Mouse (Mus musculus) liver, adult 2 months (tissue): ENCODE measurements around the gene Tdo2. TPM values are rescaled to one million over a fixed set of nuclear protein-coding genes. Genes with fewer than 3 reads are reported as not detected.

ENCODE experiments used
- DNase-seq: peaks from one replicate; pipeline ENCODE4 v3.0.0-alpha.2; 2011; ENCODE audit warnings: low read depth, low spot score; ENCODE audit errors: extremely low read depth
- H3K27ac ChIP-seq: fragments of 200-500 bp; replicated peaks from 2 replicates; pipeline ENCODE4 v1.5.1; 2012; ENCODE audit warnings: low read depth, mild to moderate bottlenecking, control low read depth, inconsistent platforms, low read length; ENCODE audit not compliant: insufficient read depth
- H3K27me3 ChIP-seq: fragments of 200-500 bp; 2 replicates; pipeline ENCODE4 v1.6.1; 2012; ENCODE audit warnings: mild to moderate bottlenecking, moderate library complexity, low read length, inconsistent platforms; ENCODE audit not compliant: control insufficient read depth, insufficient read depth
- H3K36me3 ChIP-seq: fragments of 200-500 bp; 2 replicates; pipeline ENCODE4 v1.6.1; 2012; ENCODE audit warnings: low read length, inconsistent platforms; ENCODE audit not compliant: control insufficient read depth, insufficient read depth
- H3K4me1 ChIP-seq: fragments of 200-500 bp; 2 replicates; pipeline ENCODE4 v1.6.1; 2011; ENCODE audit warnings: low read length; ENCODE audit not compliant: control insufficient read depth, insufficient read depth
- H3K4me3 ChIP-seq: fragments of 200-500 bp; 2 replicates; pipeline ENCODE4 v1.5.1; 2011; ENCODE audit warnings: low read depth, mild to moderate bottlenecking, control low read depth, low read length, moderate library complexity; ENCODE audit not compliant: insufficient read depth
- H3K79me2 ChIP-seq: fragments of 200-500 bp; 2 replicates; pipeline ENCODE4 v1.6.1; 2012; ENCODE audit warnings: inconsistent platforms, mild to moderate bottlenecking, low read length, moderate library complexity; ENCODE audit not compliant: control insufficient read depth, insufficient read depth
- H3K9ac ChIP-seq: fragments of 200-500 bp; 2 replicates; pipeline ENCODE4 v1.6.1; 2012; ENCODE audit warnings: low read depth, mild to moderate bottlenecking, control low read depth, inconsistent platforms, low read length
- CTCF ChIP-seq: fragments of 200-500 bp; IDR thresholded peaks from 2 replicates; pipeline ENCODE4 v1.5.1; 2011; ENCODE audit warnings: low read depth, low read length, control low read depth
- POLR2A ChIP-seq: fragments of 200-500 bp; IDR thresholded peaks from 2 replicates; pipeline ENCODE4 v1.6.1; 2011; ENCODE audit warnings: low read length, control low read depth; ENCODE audit not compliant: insufficient read depth; ENCODE audit errors: extremely low read depth
- WGBS: fragments of 180-500 bp; shearing (Covaris S2); methylation state at CpG from one replicate; pipeline ENCODE4 v1.1.7; 2018; 5-methylcytosine and 5-hydroxymethylcytosine counted together
- polyA plus RNA-seq: library from polyadenylated mRNA; depleted of rRNA; stranded (reverse); fragments of >200 nt; gene quantifications from 2 replicates; pipeline ENCODE4 v1.2.3, GENCODE M21; 2012
- total RNA-seq: library from RNA; depleted of rRNA; stranded (reverse); fragments of >200 nt; gene quantifications from 2 replicates; pipeline ENCODE4 v1.2.3, GENCODE M21; 2014

The Tdo2 gene
- total and polyA plus RNA-seq, 2 experiments: 931 to 2,393 TPM

DNA sequence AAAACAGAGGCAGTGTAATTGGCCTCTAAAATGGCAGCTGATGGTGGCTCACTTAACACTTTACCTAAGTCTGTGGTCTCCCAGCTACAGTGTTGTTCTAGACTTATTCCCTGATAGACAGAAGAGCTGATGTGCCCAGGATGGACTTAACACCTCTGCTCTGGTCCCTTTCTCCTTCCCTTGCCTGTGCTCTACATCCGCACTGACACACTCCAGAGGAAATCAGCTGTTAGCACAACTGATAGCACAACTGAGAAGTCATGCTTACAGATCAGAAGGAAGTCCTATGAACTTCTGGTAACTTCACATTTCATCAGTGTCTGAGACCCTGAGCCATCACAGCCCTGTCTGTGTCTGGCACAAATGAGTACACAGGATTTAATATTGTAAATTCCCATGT is 46.9 kb downstream of the Tdo2 start:
- no peaks in the 10 kb centered on the region; the same call in 1 of the 2 replicates for H3K79me2 ChIP-seq
- H3K27me3 ChIP-seq: no peaks in the 10 kb centered on the region
- no peak overlapping the region for H3K27ac ChIP-seq
- WGBS: 88% methylated on average over 1 of the region's 1 CpGs
- TF ChIP-seq POLR2A (no peak), CTCF (no peak)
- no peak overlapping the region for H3K9ac ChIP-seq
- peaks cover 5% of the 10 kb centered on the region for H3K4me1 ChIP-seq
- H3K36me3 ChIP-seq: no peaks in the 10 kb centered on the region
- no peak for DNase-seq
- no peak overlapping the region for H3K4me3 ChIP-seq

DNA sequence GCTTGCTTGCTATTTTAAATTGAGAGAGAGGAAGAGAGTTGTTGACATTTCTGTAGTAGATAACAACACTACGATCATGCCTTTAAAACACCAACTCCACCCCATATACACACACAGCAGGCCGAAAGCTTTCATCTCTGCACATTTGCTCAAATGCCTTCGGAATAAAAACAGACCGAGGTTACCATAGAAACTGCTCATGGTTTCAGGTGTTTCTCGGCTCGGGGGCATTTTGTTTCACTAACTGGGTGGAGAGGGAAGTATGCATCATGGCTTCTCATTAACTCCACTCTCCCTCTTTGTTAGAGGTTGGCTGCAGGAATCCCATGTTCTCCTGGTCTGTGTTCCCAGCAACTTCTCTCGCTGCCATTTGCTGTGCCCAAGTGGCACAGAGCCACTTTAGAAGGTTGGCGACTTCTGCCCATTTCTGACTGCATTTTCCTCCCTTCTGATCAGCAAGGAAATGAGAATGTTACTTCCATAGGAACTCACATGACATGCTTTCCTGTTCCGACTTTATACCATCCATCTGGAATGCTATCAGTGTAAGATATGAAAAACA is 49.2 kb downstream of the Tdo2 start:
- Histone ChIP-seq H3K4me1 (no peaks in the 10 kb centered on the region), H3K27ac (no peak overlapping the region), H3K27me3 (no peaks in the 10 kb centered on the region), H3K79me2 (no peaks in the 10 kb centered on the region), H3K4me3 (no peak overlapping the region), H3K9ac (no peak overlapping the region), H3K36me3 (no peaks in the 10 kb centered on the region)
- TF ChIP-seq CTCF (no peak), POLR2A (no peak)
- 52% methylated on average over 9 of the region's 9 CpGs for whole genome bisulfite sequencing
- no peak for DNase-seq

DNA sequence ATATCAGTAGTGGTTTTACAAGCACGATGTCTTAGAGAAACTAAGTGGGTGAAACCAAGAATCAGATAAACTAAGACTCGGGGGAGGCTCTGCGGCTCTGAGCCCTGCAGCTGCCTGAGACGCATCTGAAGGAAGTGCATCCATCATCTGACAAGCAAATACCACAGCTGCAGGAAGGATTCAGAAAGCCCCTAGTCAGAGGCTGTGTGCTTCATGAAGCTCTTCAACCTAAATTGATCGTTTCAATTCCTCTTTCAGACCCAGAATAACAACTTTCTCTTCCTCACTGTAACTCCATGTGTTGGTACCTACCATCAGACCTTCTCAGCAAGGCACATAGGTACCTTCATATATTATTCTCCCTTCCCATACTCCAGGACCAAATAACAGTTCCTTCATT is 50.1 kb downstream of the Tdo2 start:
- WGBS: 73% methylated on average over 5 of the region's 5 CpGs
- no peaks in the 10 kb centered on the region for H3K36me3 ChIP-seq

DNA sequence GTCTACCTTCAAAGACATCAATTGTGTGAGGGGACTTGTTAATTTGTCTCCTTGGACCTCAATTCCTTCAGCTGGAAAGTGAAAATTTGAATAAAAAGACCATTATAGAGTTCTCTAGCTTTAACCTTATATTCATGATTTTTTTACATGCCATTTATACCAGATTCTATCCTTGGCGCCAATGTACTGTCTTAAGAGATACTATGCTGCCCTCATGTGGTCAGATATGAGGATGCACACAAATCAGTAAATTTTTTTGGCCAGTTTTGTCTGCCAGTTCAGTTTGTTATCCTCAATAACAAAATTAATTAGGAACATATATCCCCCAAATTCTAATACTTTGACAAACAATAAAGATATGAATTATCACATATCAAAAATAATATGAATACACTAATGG is 51.1 kb downstream of the Tdo2 start:
- Histone ChIP-seq H3K4me1 (no peaks in the 10 kb centered on the region), H3K4me3 (no peak overlapping the region), H3K79me2 (no peaks in the 10 kb centered on the region), H3K36me3 (no peaks in the 10 kb centered on the region), H3K9ac (no peak overlapping the region), H3K27ac (no peak overlapping the region), H3K27me3 (no peaks in the 10 kb centered on the region)
- 3% methylated on average over 1 of the region's 1 CpGs for WGBS
- peak; percentile 47 for TF ChIP-seq CTCF
- TF ChIP-seq POLR2A: no peak
- DNase-seq: peak; percentile 61

More for the DNA sequence above, 50.1 kb downstream of the Tdo2 start:
- Histone ChIP-seq H3K4me3 (no peak overlapping the region), H3K27ac (no peak overlapping the region), H3K9ac (no peak overlapping the region), H3K27me3 (no peaks in the 10 kb centered on the region), H3K4me1 (no peaks in the 10 kb centered on the region), H3K79me2 (no peaks in the 10 kb centered on the region)
- TF ChIP-seq POLR2A: no peak
- TF ChIP-seq CTCF: no peak
- DNase-seq: no peak

DNA sequence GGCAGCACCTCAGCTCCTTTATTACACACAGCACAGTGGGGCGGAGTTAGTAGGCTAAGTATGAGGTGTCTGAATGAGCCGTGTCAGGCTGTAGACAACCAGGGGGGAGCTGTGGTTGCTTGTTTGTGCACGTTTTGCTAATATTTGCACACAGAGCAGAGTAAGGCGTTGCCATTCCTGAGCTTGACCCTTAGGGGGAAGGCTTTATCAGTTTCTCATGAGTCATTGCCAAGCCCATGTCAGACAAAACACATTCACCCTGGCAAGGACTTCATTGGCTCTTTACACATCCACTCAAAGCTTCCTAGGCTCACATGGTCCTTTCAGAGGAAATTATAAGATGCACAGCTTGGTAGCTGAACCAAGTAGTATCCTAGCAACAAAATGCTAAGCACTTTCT is 53.1 kb downstream of the Tdo2 start:
- Histone ChIP-seq H3K4me1 (no peaks in the 10 kb centered on the region), H3K79me2 (no peaks in the 10 kb centered on the region), H3K27ac (no peak overlapping the region), H3K36me3 (no peaks in the 10 kb centered on the region), H3K9ac (no peak overlapping the region), H3K27me3 (no peaks in the 10 kb centered on the region), H3K4me3 (no peak overlapping the region)
- TF ChIP-seq CTCF: no peak
- TF ChIP-seq POLR2A: no peak
- no peak for DNase-seq
- 25% methylated on average over 4 of the region's 4 CpGs for WGBS

DNA sequence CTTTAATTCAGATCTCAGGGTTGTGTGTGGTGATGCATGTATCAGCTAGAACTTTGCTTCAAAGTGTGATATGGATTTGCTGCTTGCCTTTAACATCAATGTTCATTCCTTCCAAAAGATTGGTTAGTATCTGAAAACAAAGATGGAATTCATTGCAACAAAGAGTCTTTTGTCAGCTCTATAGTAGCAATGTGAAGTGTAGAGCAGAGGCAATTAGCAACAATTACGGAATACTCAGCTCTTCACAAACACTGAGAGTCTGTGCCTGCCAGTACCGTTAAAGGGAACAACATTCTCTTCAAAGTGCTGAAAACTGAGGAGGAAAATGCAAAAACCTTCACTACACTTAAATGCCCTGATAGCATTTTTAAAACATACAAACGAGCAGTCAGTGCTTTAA is 56.3 kb downstream of the Tdo2 start:
- no peaks in the 10 kb centered on the region for H3K27me3 ChIP-seq
- DNase-seq: no peak
- 76% methylated on average over 3 of the region's 3 CpGs for WGBS
- H3K4me1 ChIP-seq: no peaks in the 10 kb centered on the region
- H3K27ac ChIP-seq: no peak overlapping the region
- H3K9ac ChIP-seq: no peak overlapping the region
- no peaks in the 10 kb centered on the region for H3K79me2 ChIP-seq
- no peak overlapping the region for H3K4me3 ChIP-seq
- H3K36me3 ChIP-seq: no peaks in the 10 kb centered on the region
- no peak for TF ChIP-seq CTCF
- no peak for TF ChIP-seq POLR2A
